Mouse (Mus musculus) stomach, postnatal 0 days (tissue): ENCODE measurements around the gene Abat. TPM values are rescaled to one million over a fixed set of nuclear protein-coding genes. Genes with fewer than 3 reads are reported as not detected.

Source experiments
- ATAC-seq: fragments of 200-750 bp; cut with Nextera tagmentation; 2 replicates; pipeline ENCODE4 v1.8.0; 2017; ENCODE audit not compliant: low FRiP score, low TSS enrichment
- DNase-seq: peaks from one replicate; pipeline ENCODE4 v3.0.0-alpha.2; 2016; ENCODE audit warnings: low spot score
- H3K27ac ChIP-seq: fragments of 300-500 bp; sonication (generic); replicated peaks from 2 replicates; pipeline ENCODE4 v1.5.1; 2014; ENCODE audit warnings: mild to moderate bottlenecking, control low read depth
- H3K27me3 ChIP-seq: fragments of 300-500 bp; sonication (generic); 2 replicates; pipeline ENCODE4 v1.6.1; 2014; ENCODE audit warnings: low read length; ENCODE audit not compliant: control insufficient read depth, insufficient read depth
- H3K36me3 ChIP-seq: fragments of 300-500 bp; sonication (generic); 2 replicates; pipeline ENCODE4 v1.6.1; 2014; ENCODE audit warnings: low read length, mixed read lengths; ENCODE audit not compliant: control insufficient read depth, insufficient read depth
- H3K4me1 ChIP-seq: fragments of 300-500 bp; sonication (generic); replicated peaks from 2 replicates; pipeline ENCODE4 v1.6.1; 2014; ENCODE audit warnings: antibody characterized with exemption; ENCODE audit not compliant: control insufficient read depth, insufficient read depth
- H3K4me2 ChIP-seq: fragments of 300-500 bp; sonication (generic); replicated peaks from 2 replicates; pipeline ENCODE4 v1.6.1; 2014; ENCODE audit warnings: low read depth, mild to moderate bottlenecking, control low read depth, moderate library complexity
- H3K4me3 ChIP-seq: fragments of 300-500 bp; sonication (generic); 2 replicates; pipeline ENCODE4 v1.5.1; 2014; ENCODE audit warnings: low read depth, low read length, control low read depth
- H3K9ac ChIP-seq: fragments of 300-500 bp; sonication (generic); 2 replicates; pipeline ENCODE4 v1.6.1; 2014; ENCODE audit warnings: mild to moderate bottlenecking, low read length, control low read depth, mixed read lengths
- H3K9me3 ChIP-seq: fragments of 300-500 bp; sonication (generic); 2 replicates; pipeline ENCODE4 v1.6.1; 2016; ENCODE audit warnings: low read length; ENCODE audit not compliant: control insufficient read depth
- CTCF ChIP-seq: IDR thresholded peaks from 2 replicates; pipeline ENCODE4 v1.5.1; 2016; ENCODE audit warnings: antibody characterized with exemption, low read depth, mild to moderate bottlenecking, moderate library complexity
- EP300 ChIP-seq: optimal IDR thresholded peaks from 2 replicates; pipeline ENCODE3; 2016; ENCODE audit warnings: antibody characterized with exemption
- WGBS: fragments of 180-500 bp; shearing (Covaris S2); extraction: QIAGEN DNeasy Blood & Tissue Kit; methylation state at CpG from one replicate; pipeline ENCODE4 v1.1.7; 2014; 5-methylcytosine and 5-hydroxymethylcytosine counted together
- polyA plus RNA-seq: library from polyadenylated mRNA; unstranded; fragments of >200 nt; fragmentation: Nextera tagmentation; extraction: Ambion mirVana; gene quantifications from 2 replicates; pipeline ENCODE4 v1.2.1, GENCODE M21; 2015

Gene Abat
- polyA plus RNA-seq, 1 experiment from 2014 or later: 4.1 TPM

DNA sequence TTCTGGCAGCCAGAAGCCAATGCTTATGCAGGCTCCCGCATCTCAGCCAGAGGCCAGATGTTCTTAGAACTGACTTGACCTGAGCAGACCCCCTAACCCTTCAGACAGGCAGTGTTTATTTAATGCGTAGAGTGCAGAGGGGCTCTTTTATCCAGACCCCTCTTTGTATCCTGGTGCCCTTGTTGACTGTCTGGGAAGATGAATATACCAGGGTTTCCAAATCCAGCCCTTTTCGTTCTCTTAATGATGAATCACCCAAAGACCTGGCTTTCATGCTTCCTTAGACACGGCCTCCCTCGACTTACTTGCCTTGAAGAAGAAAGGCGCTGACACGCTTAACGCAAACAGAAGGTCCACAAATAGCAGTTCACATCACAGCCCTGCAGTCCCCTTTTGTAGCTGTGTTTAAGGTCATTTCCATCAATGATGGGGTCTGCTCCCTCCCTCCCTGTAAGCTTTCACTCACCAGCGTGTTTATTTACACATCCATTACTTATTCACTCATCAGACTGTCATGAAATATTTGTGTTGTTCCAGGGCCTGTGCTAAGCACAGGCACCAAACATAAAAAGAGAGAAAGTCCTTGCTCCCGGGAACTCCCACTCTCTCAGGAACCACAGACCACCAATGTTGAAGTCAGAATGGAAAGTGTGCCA is 106.6 kb downstream of the Abat start:
- DNase-seq: no peak
- Histone ChIP-seq H3K9me3 (no peaks in the 10 kb centered on the region), H3K36me3 (no peaks in the 10 kb centered on the region), H3K27ac (peak overlapping the region; percentile 53), H3K4me3 (no peak overlapping the region), H3K4me2 (no peak overlapping the region), H3K9ac (no peak overlapping the region), H3K27me3 (no peaks in the 10 kb centered on the region), H3K4me1 (peaks cover 9% of the 10 kb centered on the region; the same call in 1 of the 2 replicates)
- TF ChIP-seq CTCF (no peak), EP300 (no peak)
- 15% methylated on average over 10 of the region's 10 CpGs for WGBS
- no peak for ATAC-seq

DNA sequence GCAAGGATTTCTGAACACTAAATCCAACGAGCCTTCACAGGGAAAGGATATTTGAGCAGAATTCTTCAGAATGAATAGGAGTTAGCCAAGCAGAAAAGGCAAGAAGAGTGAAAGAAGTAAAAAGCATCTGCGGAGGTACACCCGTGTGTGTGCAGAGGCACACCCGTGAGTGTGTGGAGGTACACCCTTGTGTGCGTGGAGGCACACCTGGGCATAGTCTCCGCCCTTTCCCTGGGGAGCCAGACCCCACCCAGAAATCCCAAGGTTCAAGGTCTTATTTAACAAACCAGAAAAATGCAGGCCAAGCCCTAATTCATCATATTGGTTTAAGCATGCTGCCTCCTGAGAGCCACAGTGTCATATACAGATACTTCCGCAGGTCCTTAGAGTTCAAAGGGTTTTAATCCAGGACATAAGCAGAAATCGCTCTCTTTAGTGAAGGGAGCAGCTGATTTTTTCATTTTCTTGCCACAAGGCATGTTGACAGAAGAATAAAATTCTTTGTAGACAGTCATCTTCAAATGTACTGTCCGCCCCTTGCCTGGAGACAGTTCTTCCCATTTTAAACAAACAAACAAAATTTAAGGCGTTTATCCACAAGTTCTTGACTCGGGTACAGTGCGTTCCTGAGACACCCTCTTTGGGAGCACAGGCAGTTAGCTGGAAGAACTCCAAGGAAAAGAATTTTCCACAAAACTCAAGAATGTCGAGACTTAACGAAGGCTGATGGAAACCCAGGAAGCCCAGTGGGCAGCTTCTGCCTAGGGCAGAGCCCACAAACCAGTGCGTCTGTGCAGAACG is 107.3 kb downstream of the Abat start:
- Histone ChIP-seq H3K4me1 (peaks cover 9% of the 10 kb centered on the region; the same call in 1 of the 2 replicates), H3K4me2 (no peak overlapping the region), H3K27ac (peak overlapping the region; percentile 53; the same call in 1 of the 2 replicates), H3K36me3 (no peaks in the 10 kb centered on the region), H3K9ac (no peak overlapping the region), H3K9me3 (no peaks in the 10 kb centered on the region), H3K27me3 (no peaks in the 10 kb centered on the region), H3K4me3 (no peak overlapping the region)
- no peak for TF ChIP-seq CTCF
- no peak for TF ChIP-seq EP300
- ATAC-seq (peak; percentile 85), DNase-seq (peak; percentile 61)
- 26% methylated on average over 16 of the region's 16 CpGs for WGBS

DNA sequence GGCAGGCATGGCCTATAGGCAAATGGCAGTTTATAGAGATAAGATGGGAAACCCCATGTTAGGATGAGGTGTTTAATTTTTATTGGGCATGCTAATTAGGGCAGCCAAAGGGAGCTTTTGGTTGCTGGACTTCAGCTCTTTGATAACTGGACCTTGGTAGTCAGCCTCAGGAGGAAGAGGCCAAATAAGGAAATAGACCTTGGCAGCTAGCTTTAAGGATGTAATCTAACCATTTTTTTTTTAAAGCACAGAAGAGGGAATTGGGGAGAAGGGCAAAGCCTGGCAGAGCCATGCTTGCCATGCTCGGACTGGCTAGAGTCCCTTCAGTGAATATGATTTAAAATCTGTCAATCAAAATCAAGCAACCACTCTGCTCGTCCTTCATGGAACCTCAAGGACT is 117.2 kb downstream of the Abat start:
- no peak overlapping the region for H3K4me2 ChIP-seq
- WGBS: 80% methylated on average over 2 of the region's 2 CpGs
- DNase-seq (no peak), ATAC-seq (no peak)
- no peaks in the 10 kb centered on the region for H3K4me1 ChIP-seq
- H3K27me3 ChIP-seq: no peaks in the 10 kb centered on the region
- H3K9ac ChIP-seq: no peak overlapping the region
- TF ChIP-seq EP300 (no peak), CTCF (no peak)
- H3K27ac ChIP-seq: no peak overlapping the region
- no peak overlapping the region for H3K4me3 ChIP-seq
- H3K36me3 ChIP-seq: no peaks in the 10 kb centered on the region
- H3K9me3 ChIP-seq: no peaks in the 10 kb centered on the region

DNA sequence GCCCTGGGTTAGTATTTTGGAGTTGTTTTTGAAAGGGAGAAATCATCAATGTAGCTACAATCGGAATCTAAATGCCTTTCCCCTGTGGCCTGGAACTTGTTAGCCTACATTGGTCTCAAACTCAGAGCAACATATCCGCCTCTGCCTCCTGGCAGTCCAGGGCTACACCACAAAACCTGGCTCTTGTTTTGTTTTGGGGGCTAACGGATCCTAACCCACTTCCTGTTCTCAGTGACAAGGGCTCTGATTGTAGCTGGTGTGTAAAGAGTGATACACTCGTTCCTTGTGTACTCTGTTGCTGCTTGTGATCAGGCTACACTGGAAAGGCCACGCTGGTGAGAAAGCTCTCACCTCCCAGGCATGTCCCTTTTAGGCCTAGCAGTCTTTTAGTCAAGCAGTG is 118.2 kb downstream of the Abat start:
- no peak for ATAC-seq
- H3K27ac ChIP-seq: no peak overlapping the region
- H3K9ac ChIP-seq: no peak overlapping the region
- H3K4me3 ChIP-seq: no peak overlapping the region
- no peaks in the 10 kb centered on the region for H3K9me3 ChIP-seq
- H3K4me1 ChIP-seq: no peaks in the 10 kb centered on the region
- no peak overlapping the region for H3K4me2 ChIP-seq
- 89% methylated on average over 5 of the region's 5 CpGs for WGBS
- H3K36me3 ChIP-seq: no peaks in the 10 kb centered on the region
- no peak for DNase-seq
- no peaks in the 10 kb centered on the region for H3K27me3 ChIP-seq
- no peak for TF ChIP-seq CTCF
- TF ChIP-seq EP300: no peak

DNA sequence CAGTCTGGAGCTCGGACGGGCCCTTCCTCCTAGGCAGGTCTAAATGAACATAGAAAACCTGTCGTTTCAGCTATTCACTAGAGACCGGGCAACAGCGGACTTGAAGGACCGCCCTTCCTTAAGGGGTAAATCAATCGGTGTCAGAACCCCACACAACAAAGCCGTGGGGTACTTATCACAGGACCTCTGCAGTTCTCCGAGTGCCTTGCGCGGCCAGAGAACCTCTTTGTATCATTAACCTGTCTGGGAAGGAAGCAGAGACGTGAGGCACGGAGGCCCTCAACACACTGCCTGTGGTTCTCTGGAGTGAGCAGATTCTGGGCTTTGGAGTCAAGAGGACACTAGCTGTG is 123.6 kb downstream of the Abat start:
- H3K36me3 ChIP-seq: no peaks in the 10 kb centered on the region
- TF ChIP-seq EP300 (no peak), CTCF (no peak)
- peak overlapping the region; percentile 96 for H3K27ac ChIP-seq
- WGBS: under 1% methylated on average over 13 of the region's 13 CpGs
- no peaks in the 10 kb centered on the region for H3K27me3 ChIP-seq
- H3K4me2 ChIP-seq: peak overlapping the region; percentile 90
- H3K9me3 ChIP-seq: no peaks in the 10 kb centered on the region
- peak overlapping the region; percentile 88 for H3K9ac ChIP-seq
- peak overlapping the region; percentile 81 for H3K4me3 ChIP-seq
- H3K4me1 ChIP-seq: no peaks in the 10 kb centered on the region
- DNase-seq (no peak), ATAC-seq (no peak; the same call in none of the 2 replicates)
